Mouse (Mus musculus) testis, postnatal 14 days (tissue): ENCODE measurements around the gene Otop1.

Experiments
- DNase-seq: peaks from one replicate; pipeline ENCODE4 v3.0.0; 2021; ENCODE audit warnings: low spot score

The Otop1 gene

DNA sequence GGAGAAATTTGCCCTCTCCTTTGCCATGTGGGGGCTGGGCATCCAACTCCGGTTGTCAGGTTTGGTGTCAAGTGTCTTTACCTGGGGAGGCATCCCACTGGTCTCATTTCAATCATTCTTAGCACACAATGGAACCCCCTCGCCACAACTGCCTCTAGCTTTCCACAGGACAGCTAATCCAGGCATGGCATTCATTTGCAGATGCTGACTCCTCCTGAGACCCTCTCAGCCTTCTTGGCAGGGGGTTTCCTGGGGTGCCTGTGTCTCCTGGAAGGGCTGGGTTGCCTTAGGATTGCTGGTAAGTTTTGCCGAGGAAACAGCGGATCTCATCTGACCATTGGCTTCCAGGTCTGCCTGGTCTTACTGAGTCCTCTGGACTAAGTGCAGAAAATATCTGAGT is at the start of gene Otop1:
Gene Otop1 (plus strand): TSS at position 202 of the 400 bp plus-strand sequence.
- no peak for DNase-seq

GRCm38 (mm10) chr5:38235422-38235821 is 40.4 kb upstream of the Otop1 start:
- no peak for DNase-seq

DNA sequence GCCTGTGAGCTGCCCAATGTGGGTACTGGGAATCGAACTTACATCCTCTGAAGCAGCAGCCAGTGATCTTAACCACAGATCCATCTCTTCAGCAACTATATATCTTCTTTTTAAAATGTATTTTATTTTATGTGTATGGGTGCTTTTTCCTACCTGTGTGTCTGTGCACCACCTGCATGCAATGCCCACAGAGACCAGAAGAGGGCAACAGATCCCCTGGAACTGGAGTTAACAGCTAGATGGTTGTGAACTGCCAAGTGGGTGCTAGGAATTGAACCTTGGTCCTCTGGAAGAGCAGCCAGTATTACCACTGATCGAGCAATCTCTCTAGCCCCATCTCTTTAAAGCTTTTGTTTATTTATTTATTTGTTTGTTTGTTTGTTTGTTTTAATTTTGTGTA is 39.1 kb upstream of the Otop1 start:
- DNase-seq = no peak

GRCm38 (mm10) chr5:38240727-38241472 is 34.9 kb upstream of the Otop1 start:
- no peak for DNase-seq

- DNase-seq = no peak
These were observed 34.3 kb upstream of the Otop1 start for GRCm38 (mm10) chr5:38241473-38241834.

DNA sequence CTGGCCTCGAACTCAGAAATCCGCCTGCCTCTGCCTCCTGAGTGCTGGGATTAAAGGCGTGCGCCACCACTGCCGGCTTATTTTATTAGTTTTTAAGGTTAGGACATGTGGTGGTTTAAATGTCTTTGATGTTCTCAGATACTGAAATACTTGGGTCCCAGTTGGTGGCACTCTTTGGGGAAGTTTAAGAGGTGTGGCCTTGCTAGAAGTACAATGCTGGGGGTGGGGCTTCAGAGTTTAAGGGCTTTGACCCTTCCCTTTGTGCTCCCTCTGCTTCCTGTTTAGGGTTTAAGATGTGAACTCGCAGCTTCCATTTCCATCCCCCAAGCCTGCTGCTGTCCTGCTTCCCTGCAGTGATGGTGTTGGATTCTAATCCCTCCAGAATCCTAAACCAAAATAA is 33.8 kb upstream of the Otop1 start:
- DNase-seq = no peak

- no peak for DNase-seq
These were observed 20.6 kb upstream of the Otop1 start for GRCm38 (mm10) chr5:38255195-38255594.

GRCm38 (mm10) chr5:38255644-38256043 is 20.1 kb upstream of the Otop1 start:
- DNase-seq = no peak

GRCm38 (mm10) chr5:38256551-38256950 is 19.2 kb upstream of the Otop1 start:
- no peak for DNase-seq

DNA sequence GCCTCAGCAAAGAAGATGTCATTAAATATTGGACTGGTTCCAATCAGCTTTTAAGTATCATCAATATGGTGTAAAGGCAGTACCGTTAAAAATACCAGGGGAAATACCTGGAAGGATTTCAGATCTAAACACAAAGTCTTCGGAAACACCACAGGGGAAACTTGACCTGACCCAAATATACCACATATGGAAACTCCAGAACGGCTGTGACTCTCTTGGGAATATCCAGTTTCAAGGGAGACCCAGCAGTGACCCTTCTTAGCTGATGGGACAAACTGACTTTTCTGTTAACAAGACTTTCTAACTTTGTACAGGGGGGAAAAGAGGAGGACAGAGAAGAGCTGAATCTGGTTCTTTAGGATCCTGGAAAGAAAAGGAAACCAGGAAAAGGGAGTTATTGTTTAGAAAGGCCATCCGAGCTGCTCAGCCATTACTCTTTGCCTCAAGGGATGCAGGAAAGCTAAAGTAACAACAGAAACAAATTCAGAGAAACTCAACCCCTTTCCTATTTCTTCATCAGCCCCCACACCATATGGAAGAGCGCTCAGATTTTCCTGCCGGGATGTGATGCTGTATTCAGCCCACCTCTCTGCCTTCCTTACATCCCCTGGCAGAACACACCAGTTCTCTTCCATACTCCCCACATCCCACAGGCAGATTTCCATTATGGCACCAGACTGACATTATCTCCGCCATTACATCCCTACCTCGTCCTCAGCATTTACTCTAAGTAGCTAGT is 17.6 kb upstream of the Otop1 start:
- no peak for DNase-seq

GRCm38 (mm10) chr5:38258773-38259146 is 17.0 kb upstream of the Otop1 start:
- DNase-seq = no peak

DNA sequence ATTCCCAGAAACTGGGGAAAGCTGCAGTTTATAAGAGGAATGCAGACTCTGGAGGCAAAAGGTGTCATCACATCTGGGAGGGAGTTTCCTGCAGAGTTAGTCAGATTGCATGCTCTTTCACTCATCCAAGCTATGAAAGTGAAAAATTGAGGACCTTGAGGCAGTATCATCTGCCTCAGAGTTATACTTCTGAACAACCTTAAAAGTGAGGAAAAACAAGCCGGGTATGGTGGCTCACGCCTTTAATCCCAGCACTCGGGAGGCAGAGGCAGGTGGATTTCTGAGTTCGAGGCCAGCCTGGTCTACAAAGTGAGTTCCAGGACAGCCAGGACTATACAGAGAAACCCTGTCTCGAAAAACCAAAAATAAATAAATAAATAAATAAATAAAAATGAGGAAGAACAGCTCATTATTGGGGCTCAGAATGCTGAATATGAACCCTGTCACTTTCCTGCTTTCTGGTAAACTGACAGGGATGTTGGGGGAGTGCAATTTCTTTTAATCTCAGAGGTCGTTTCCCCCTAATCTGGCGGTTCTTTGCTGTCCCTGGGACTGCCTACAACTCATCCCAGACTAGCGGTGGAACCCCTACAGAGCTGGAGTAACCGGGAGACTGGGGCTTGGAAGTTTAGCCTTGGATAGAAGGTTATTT is 16.2 kb upstream of the Otop1 start:
- no peak for DNase-seq

DNA sequence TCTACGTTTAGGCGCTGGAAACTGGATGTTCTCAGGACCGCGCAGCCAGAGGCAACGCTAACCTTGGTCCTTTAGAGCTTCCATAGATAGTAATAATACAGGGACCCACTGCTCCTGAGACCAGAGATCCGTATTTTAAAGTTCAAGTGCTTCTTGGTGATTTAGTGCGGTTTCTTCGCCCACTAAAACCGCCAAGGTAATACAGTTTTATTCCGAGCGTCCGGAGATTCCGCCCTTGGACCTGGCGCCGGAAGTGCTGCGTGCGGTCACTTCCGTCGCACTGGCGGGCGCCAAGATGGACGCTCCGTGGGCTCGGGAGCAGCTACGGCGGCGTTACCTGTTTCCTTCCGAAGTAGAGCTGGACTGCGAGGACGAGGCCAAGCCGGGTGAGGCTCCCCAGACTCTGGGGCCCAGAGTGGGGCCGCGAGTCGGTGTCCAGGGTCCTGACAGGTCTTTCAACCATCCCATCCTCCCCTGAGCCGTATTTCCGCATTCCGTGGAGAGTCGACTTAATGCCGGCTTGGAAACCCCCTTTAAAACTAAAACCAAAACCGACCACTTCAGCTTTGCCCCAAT is 15.6 kb upstream of the Otop1 start, which contains the start of gene Tmem128:
Gene Tmem128 (plus strand): TSS at position 79 of the 576 bp plus-strand sequence.
- DNase-seq = peak; percentile 68

DNA sequence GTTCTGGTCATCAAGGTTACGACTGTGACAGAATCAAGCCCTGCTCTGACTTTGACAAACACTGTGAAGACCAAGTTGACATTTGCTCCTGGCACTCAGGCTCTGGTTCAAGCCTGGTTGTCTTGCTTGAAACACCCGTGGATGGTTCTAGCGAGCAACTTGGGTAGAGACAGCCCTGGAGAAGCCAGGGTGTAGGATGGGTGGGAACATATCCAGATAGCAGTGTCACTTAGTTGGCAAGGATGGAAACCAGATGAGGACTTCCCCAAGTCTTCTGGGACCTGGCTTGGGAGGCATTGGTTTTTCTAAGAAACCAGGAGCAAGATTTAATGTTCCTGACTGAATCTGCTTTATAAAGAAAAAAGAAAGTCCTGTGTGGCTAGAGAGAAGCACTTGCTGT is 4.8 kb upstream of the Otop1 start:
- DNase-seq = no peak

GRCm38 (mm10) chr5:38273831-38274230 is 1.9 kb upstream of the Otop1 start:
- no peak for DNase-seq

DNA sequence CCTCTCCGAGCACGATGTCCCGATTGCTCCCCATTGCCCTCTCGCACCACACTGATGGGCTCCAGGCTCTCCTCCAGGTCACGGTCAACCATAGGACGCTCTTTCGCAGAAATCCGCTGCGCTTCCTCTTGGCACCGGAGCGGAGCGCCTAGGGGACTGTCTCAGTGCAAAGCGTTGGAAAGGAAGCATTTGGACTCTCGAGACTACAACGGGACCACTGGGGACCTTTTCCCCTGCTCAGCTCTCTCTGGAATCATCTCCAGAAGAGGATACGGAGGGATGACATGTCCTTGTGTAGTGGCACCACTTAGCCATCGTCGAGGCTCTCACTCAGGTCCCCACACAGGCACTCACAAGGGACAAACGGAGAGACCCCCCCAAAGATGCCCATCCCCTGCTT is 679 bp downstream of the Otop1 start:
- DNase-seq = no peak

GRCm38 (mm10) chr5:38277098-38277866 is 1.5 kb downstream of the Otop1 start:
- peak; percentile 15 for DNase-seq

DNA sequence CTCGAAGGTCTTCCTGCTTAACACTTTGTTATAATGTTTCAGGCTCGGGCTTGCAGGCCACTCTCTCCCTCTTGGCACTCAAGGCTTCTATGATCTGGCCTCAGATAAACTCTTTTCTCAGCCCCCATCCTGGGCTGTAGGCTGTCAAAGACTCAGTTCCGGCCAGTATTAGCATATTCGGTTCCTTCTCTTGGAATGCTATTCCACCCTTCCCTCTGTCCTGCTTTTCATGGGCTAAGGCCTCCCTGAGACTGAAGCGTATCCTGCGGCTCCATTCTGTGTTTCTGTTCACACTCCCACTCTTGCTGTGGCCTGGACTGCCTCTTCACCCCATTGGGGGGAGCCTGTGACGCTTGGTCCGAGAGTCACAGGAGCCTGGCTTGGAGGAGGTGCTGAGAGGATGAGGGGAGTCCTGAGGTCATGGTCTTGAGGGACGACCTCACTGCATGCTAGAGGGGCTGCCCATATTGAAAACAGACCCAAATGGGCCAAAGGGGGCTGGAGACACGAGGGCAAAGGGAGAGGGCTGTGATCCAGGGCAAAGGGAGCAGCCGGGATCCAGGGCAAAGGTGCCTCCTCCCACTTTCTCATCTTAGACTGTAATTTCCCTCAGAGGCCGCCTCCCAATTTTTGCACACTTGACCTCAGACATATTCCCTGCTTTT is 2.3 kb downstream of the Otop1 start:
- DNase-seq = no peak

- no peak for DNase-seq
These were observed 4.3 kb downstream of the Otop1 start for GRCm38 (mm10) chr5:38280075-38280474.

DNA sequence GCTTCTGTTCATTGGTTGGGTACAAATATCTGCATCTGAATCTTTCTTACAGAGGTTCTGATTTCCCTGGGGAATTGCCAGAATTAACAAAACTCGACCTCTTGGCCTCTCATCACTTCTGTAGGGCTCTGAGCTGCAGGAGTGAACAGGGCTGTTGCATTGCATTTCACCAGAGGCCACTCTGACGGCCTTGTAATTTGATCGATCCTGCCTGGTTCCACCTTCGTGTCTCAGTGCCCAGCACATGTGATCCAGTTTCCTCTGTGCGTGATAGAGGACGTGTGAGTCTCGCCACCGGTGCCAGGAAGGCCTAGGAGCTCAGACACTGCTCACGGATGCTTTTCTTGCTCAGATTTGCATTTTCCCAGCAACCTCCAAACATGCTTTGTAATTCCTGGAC is 10.0 kb downstream of the Otop1 start:
- no peak for DNase-seq

DNA sequence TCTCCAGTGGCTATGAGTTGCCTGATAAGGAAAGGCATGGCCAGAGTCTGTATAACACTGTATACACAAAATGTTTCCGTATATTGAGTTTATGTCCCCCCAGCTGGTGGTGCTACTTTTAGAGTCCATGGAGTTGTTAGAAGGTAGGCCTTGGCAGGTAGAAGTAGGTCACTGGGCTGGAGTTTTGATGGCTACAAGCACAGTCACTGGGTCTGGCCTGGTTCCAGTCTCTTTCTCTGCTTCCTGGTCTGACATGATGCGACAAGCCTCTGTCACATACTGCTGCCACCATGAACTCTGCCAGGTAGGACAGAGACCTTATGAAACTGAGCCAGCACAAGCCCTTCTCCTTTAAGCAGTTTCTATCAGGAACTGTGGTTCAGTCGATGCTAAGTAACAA is 12.7 kb downstream of the Otop1 start:
- DNase-seq = no peak
